Mouse (Mus musculus): Measurements from ENCODE around the gene Atpaf1.

GRCm38 (mm10) chr4:115785511-115786034, 961 bp downstream of the Atpaf1 start:
- TF ChIP-seq CTCF (IDR thresholded peaks at IDR 0.05; ENCODE audit: extremely low read depth, insufficient read depth, low read length) (no peak), POLR2A (IDR thresholded peaks at IDR 0.05; ENCODE audit: extremely low read depth, insufficient read depth, low read length) (no peak)

Measured in cortical plate, adult 2 months (tissue).